Mouse (Mus musculus): ENCODE data around the gene Rps6ka5. TPM values are rescaled to one million over a fixed set of nuclear protein-coding genes. Genes with fewer than 3 reads are reported as not detected.
A peak's percentile ranks its signal among the peaks of the same experiment; 100 is the strongest.

Gene Rps6ka5
- polyA plus RNA-seq, 1 experiment: 2.1 TPM

DNA sequence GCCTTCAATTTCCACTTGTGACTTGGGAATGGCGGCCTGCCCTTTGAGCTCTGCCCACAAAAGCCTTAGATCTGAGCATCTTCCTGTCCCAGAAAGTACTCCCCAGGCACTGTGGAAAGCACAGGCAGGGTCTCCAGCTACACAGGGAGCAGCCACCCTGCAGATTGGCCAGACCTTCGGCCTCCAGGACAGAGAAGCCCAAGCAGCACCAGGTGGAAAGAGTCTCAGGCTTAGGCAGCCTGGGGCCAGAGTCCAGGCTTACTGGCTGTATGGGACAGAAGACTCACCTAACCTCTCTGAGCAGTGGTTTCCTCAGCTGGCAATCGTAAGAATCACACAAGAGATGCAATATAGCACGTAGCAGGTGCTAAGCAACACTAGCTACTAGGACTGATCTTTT, 223.1 kb downstream of the Rps6ka5 start:
- no peak for TF ChIP-seq CTCF (IDR thresholded peaks at IDR 0.05; ENCODE audit: extremely low read depth, insufficient read depth, insufficient read length, insufficient replicate concordance)
- TF ChIP-seq POLR2A (IDR thresholded peaks at IDR 0.05; ENCODE audit: low read depth, low read length): no peak
- Histone ChIP-seq H3K4me3 (ENCODE audit: extremely low read depth, insufficient read depth, insufficient read length) (no peak overlapping the region), H3K27me3 (ENCODE audit: control insufficient read depth, insufficient read depth, low read length) (no peaks in the 10 kb centered on the region), H3K27ac (ENCODE audit: insufficient read depth, low read length) (no peak overlapping the region), H3K4me1 (ENCODE audit: control insufficient read depth, insufficient read depth, insufficient read length) (peaks cover 9% of the 10 kb centered on the region; the same call in 1 of the 2 replicates), H3K36me3 (ENCODE audit: control insufficient read depth, insufficient read depth, low read length) (peaks cover 2% of the 10 kb centered on the region)
- DNase-seq (ENCODE audit: low read depth in 1 of 2, low spot score in 2 of 2): no peak
- 82% methylated on average over 4 of the region's 4 CpGs for WGBS

DNA sequence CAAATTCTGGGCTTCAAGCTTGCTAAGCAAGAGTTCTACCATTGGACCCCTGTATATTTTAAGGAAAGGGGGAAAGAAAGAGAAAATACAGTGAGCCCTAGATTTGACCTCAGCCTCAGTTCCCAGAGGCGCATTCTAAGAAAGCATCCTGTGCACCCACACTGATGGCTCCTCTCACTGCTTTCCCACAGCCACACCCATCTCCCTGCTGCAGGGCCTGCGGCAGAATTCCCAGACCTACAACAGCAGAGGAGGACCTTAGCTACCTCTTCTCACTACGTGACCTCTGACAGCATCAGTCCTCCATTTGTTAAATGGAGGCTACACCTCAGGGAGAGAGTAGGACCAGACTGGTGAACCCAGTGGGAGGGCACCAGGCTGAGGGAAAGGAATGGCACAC, 224.2 kb downstream of the Rps6ka5 start:
- H3K4me3 ChIP-seq (ENCODE audit: extremely low read depth, insufficient read depth, insufficient read length): no peak overlapping the region
- 93% methylated on average over 3 of the region's 3 CpGs for WGBS
- H3K4me1 ChIP-seq (ENCODE audit: control insufficient read depth, insufficient read depth, insufficient read length): peaks cover 8% of the 10 kb centered on the region; the same call in 1 of the 2 replicates
- no peaks in the 10 kb centered on the region for H3K27me3 ChIP-seq (ENCODE audit: control insufficient read depth, insufficient read depth, low read length)
- DNase-seq (ENCODE audit: low read depth in 1 of 2, low spot score in 2 of 2): no peak
- H3K27ac ChIP-seq (ENCODE audit: insufficient read depth, low read length): no peak overlapping the region
- TF ChIP-seq POLR2A (IDR thresholded peaks at IDR 0.05; ENCODE audit: low read depth, low read length): no peak
- no peak for TF ChIP-seq CTCF (IDR thresholded peaks at IDR 0.05; ENCODE audit: extremely low read depth, insufficient read depth, insufficient read length, insufficient replicate concordance)
- H3K36me3 ChIP-seq (ENCODE audit: control insufficient read depth, insufficient read depth, low read length): peaks cover 2% of the 10 kb centered on the region

DNA sequence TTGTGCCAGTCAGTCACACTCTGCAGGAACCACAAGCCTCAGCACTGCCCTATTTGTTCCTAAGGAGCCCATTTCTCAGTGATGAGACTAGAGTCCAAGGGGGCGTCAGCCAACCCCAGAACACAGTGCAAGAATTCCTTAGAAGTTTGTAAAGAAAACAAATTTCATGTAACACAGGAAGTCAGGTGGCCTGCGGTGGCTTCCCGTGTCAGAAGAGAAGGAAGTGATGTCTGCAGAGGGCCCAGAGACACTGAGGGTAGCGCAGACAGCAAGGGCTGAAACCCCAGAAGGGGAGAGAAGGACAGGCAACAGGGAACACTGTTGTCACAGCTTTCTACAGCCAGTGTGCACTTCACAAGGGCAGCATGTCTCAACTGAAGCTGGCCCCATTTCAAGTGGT, 225.5 kb downstream of the Rps6ka5 start:
- no peaks in the 10 kb centered on the region for H3K27me3 ChIP-seq (ENCODE audit: control insufficient read depth, insufficient read depth, low read length)
- peaks cover 8% of the 10 kb centered on the region; the same call in 1 of the 2 replicates for H3K4me1 ChIP-seq (ENCODE audit: control insufficient read depth, insufficient read depth, insufficient read length)
- peaks cover 2% of the 10 kb centered on the region for H3K36me3 ChIP-seq (ENCODE audit: control insufficient read depth, insufficient read depth, low read length)
- peak overlapping the region; percentile 54 for H3K27ac ChIP-seq (ENCODE audit: insufficient read depth, low read length)
- no peak overlapping the region for H3K4me3 ChIP-seq (ENCODE audit: extremely low read depth, insufficient read depth, insufficient read length)
- peak; percentile 38 to 42 for DNase-seq (ENCODE audit: low read depth in 1 of 2, low spot score in 2 of 2)
- TF ChIP-seq POLR2A (IDR thresholded peaks at IDR 0.05; ENCODE audit: low read depth, low read length) (no peak), CTCF (IDR thresholded peaks at IDR 0.05; ENCODE audit: extremely low read depth, insufficient read depth, insufficient read length, insufficient replicate concordance) (no peak)
- 15% methylated on average over 4 of the region's 4 CpGs for WGBS

DNA sequence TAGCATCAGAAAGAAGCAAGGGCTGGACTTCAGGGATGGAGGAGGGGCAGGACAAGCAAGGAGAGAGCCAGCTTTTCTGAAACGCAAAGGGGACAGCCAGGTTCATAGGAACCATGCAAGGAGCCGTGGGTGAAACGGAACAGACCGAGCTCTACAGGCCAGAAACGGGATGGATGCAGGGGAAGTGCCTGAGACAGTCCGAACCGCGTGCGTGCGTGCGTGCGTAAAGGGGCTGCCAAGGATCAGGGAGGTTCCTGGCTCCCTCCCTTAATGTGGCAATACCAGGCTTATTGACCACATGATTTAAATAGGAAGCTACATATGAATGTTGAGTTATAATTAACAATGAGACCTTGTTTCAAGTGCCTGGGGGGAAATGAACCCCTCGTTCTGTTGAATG, 227.3 kb downstream of the Rps6ka5 start:
- H3K4me3 ChIP-seq (ENCODE audit: extremely low read depth, insufficient read depth, insufficient read length): no peak overlapping the region
- WGBS: 88% methylated on average over 13 of the region's 13 CpGs
- no peak for DNase-seq (ENCODE audit: low read depth in 1 of 2, low spot score in 2 of 2)
- H3K36me3 ChIP-seq (ENCODE audit: control insufficient read depth, insufficient read depth, low read length): peaks cover 8% of the 10 kb centered on the region
- no peaks in the 10 kb centered on the region for H3K27me3 ChIP-seq (ENCODE audit: control insufficient read depth, insufficient read depth, low read length)
- H3K4me1 ChIP-seq (ENCODE audit: control insufficient read depth, insufficient read depth, insufficient read length): peaks cover 6% of the 10 kb centered on the region; the same call in 1 of the 2 replicates
- TF ChIP-seq CTCF (IDR thresholded peaks at IDR 0.05; ENCODE audit: extremely low read depth, insufficient read depth, insufficient read length, insufficient replicate concordance) (no peak), POLR2A (IDR thresholded peaks at IDR 0.05; ENCODE audit: low read depth, low read length) (no peak)
- H3K27ac ChIP-seq (ENCODE audit: insufficient read depth, low read length): no peak overlapping the region

Other genes starting within 250 kb of the Rps6ka5 start
- 20.4 and 24.4 TPM in 2 replicates for gene Ttc7b, start 206.2 kb downstream of the Rps6ka5 start, polyA plus RNA-seq (2012; rRNA removed)
- 4.8 and 5.2 TPM in 2 replicates for gene Dglucy, start 52.1 kb upstream of the Rps6ka5 start, polyA plus RNA-seq (2012; rRNA removed)
- 14.0 and 18.2 TPM in 2 replicates for gene Gpr68, start 181.2 kb upstream of the Rps6ka5 start, polyA plus RNA-seq (2012; rRNA removed)